Mouse (Mus musculus) brown adipose tissue, adult 24 weeks (tissue): Measurements from ENCODE around the gene Ppp3ca. TPM values are rescaled to one million over a fixed set of nuclear protein-coding genes. Genes with fewer than 3 reads are reported as not detected.

ENCODE experiments used
- H3K27ac ChIP-seq: fragments of 200-500 bp; replicated peaks from 2 replicates; pipeline ENCODE4 v1.5.1; 2012; ENCODE audit warnings: low read depth, mild to moderate bottlenecking, low read length
- H3K4me1 ChIP-seq: fragments of 200-500 bp; 2 replicates; pipeline ENCODE4 v1.6.1; 2012; ENCODE audit warnings: low read length, mixed read lengths; ENCODE audit not compliant: control insufficient read depth, insufficient read depth, insufficient read length
- H3K4me3 ChIP-seq: fragments of 200-500 bp; 2 replicates; pipeline ENCODE4 v1.5.1; 2012; ENCODE audit warnings: low read depth, mild to moderate bottlenecking, low read length, moderate library complexity; ENCODE audit not compliant: insufficient read depth
- polyA plus RNA-seq: library from polyadenylated mRNA; stranded (reverse); fragments of >200 nt; gene quantifications from 2 replicates; pipeline ENCODE4 v1.2.4, GENCODE M21; 2012; ENCODE audit not compliant: missing spikeins, insufficient read depth, insufficient read length

The Ppp3ca gene
- polyA plus RNA-seq, 1 experiment, result 29.3 TPM

GRCm38 (mm10) chr3:136704515-136705247 lies 34.8 kb downstream of the Ppp3ca start:
- Histone ChIP-seq H3K27ac (peak overlapping the region; percentile 96), H3K4me3 (peak overlapping the region; percentile 15; the same call in 1 of the 2 replicates), H3K4me1 (peaks cover 53% of the 10 kb centered on the region)

GRCm38 (mm10) chr3:136706048-136706447 lies 36.1 kb downstream of the Ppp3ca start:
- H3K4me3 ChIP-seq, result no peak overlapping the region
- 0 out of 2 replicates have a peak overlapping the region, but pooled peaks have one; percentile 12 for H3K27ac ChIP-seq
- peaks cover 46% of the 10 kb centered on the region for H3K4me1 ChIP-seq

- Histone ChIP-seq H3K4me3 (no peak overlapping the region), H3K27ac (no peak overlapping the region), H3K4me1 (peaks cover 43% of the 10 kb centered on the region)
These were observed 36.8 kb downstream of the Ppp3ca start for GRCm38 (mm10) chr3:136706771-136707170.

GRCm38 (mm10) chr3:136707222-136708019 lies 37.5 kb downstream of the Ppp3ca start:
- Histone ChIP-seq H3K27ac (0 out of 2 replicates have a peak overlapping the region, but pooled peaks have one; percentile 18), H3K4me3 (no peak overlapping the region), H3K4me1 (peaks cover 41% of the 10 kb centered on the region)

GRCm38 (mm10) chr3:136708230-136708629 lies 38.3 kb downstream of the Ppp3ca start:
- Histone ChIP-seq H3K4me3 (no peak overlapping the region), H3K27ac (0 out of 2 replicates have a peak overlapping the region, but pooled peaks have one; percentile 50), H3K4me1 (peaks cover 40% of the 10 kb centered on the region)

- peaks cover 28% of the 10 kb centered on the region for H3K4me1 ChIP-seq
- H3K27ac ChIP-seq, result no peak overlapping the region
- no peak overlapping the region for H3K4me3 ChIP-seq
These were observed 40.5 kb downstream of the Ppp3ca start for GRCm38 (mm10) chr3:136710310-136710906.

- no peak overlapping the region for H3K4me3 ChIP-seq
- peaks cover 8% of the 10 kb centered on the region for H3K4me1 ChIP-seq
- no peak overlapping the region for H3K27ac ChIP-seq
These were observed 44.5 kb downstream of the Ppp3ca start for GRCm38 (mm10) chr3:136714307-136715039.

GRCm38 (mm10) chr3:136716247-136716646 lies 46.3 kb downstream of the Ppp3ca start:
- Histone ChIP-seq H3K4me3 (no peak overlapping the region), H3K27ac (no peak overlapping the region), H3K4me1 (peaks cover 11% of the 10 kb centered on the region; the same call in 1 of the 2 replicates)

GRCm38 (mm10) chr3:136718412-136718811 lies 48.5 kb downstream of the Ppp3ca start:
- no peak overlapping the region for H3K27ac ChIP-seq
- no peak overlapping the region for H3K4me3 ChIP-seq
- peaks cover 16% of the 10 kb centered on the region; the same call in 1 of the 2 replicates for H3K4me1 ChIP-seq

- Histone ChIP-seq H3K27ac (no peak overlapping the region), H3K4me1 (peaks cover 25% of the 10 kb centered on the region), H3K4me3 (no peak overlapping the region)
These were observed 51.3 kb downstream of the Ppp3ca start for GRCm38 (mm10) chr3:136721241-136721640.

- no peak overlapping the region for H3K27ac ChIP-seq
- no peak overlapping the region for H3K4me3 ChIP-seq
- H3K4me1 ChIP-seq, result peaks cover 27% of the 10 kb centered on the region
These were observed 52.0 kb downstream of the Ppp3ca start for GRCm38 (mm10) chr3:136721804-136722427.

GRCm38 (mm10) chr3:136722493-136722892 lies 52.6 kb downstream of the Ppp3ca start:
- no peak overlapping the region for H3K27ac ChIP-seq
- peaks cover 27% of the 10 kb centered on the region for H3K4me1 ChIP-seq

GRCm38 (mm10) chr3:136725311-136726156 lies 55.6 kb downstream of the Ppp3ca start:
- Histone ChIP-seq H3K4me1 (peaks cover 21% of the 10 kb centered on the region), H3K27ac (peak overlapping the region; percentile 25), H3K4me3 (peak overlapping the region; percentile 18; the same call in 1 of the 2 replicates)

More at GRCm38 (mm10) chr3:136722493-136722892, 52.6 kb downstream of the Ppp3ca start:
- H3K4me3 ChIP-seq, result no peak overlapping the region
